Mouse (Mus musculus) CH12.LX (cell line): ENCODE measurements at regions not wholly inside any gene's neighbourhood (a gene's known extent, or its start where the extent isn't known, plus 50 kb on each side); places are given as distances from the start of the nearest gene placed in this dataset.

Source experiments
- BHLHE40 ChIP-seq: IDR thresholded peaks from 2 replicates; pipeline ENCODE4 v1.6.1; 2011; ENCODE audit warnings: mild to moderate bottlenecking, low read depth, low read length, improper control_type of control experiment
- CTCF ChIP-seq, 2 experiments: IDR thresholded peaks in 1 of 2; conservative IDR thresholded peaks in 1 of 2; 2 replicates each; pipeline ENCODE4 v1.5.1; 2011 to 2012; ENCODE audit warnings: low read depth in 2 of 2, low read length in 2 of 2, improper control_type of control experiment in 1 of 2, inconsistent platforms in 1 of 2, mild to moderate bottlenecking in 1 of 2, moderate library complexity in 1 of 2
- E2F4 ChIP-seq: IDR thresholded peaks from 2 replicates; pipeline ENCODE4 v1.6.1; 2011; ENCODE audit warnings: low read depth, low read length, improper control_type of control experiment; ENCODE audit not compliant: insufficient replicate concordance
- EP300 ChIP-seq: IDR thresholded peaks from 2 replicates; pipeline ENCODE4 v1.6.1; 2011; ENCODE audit warnings: low read length, improper control_type of control experiment
- ETS1 ChIP-seq: conservative IDR thresholded peaks from 2 replicates; pipeline ENCODE4 v1.6.1; 2012; ENCODE audit warnings: low read depth, mild to moderate bottlenecking, inconsistent platforms, low read length, improper control_type of control experiment, moderate library complexity
- HCFC1 ChIP-seq: IDR thresholded peaks from 2 replicates; pipeline ENCODE4 v1.6.1; 2012; ENCODE audit warnings: low read depth, mild to moderate bottlenecking, inconsistent platforms, low read length, improper control_type of control experiment
- MAX ChIP-seq: IDR thresholded peaks from 2 replicates; pipeline ENCODE4 v1.6.1; 2011; ENCODE audit warnings: low read length, improper control_type of control experiment
- MAZ ChIP-seq: IDR thresholded peaks from 2 replicates; pipeline ENCODE4 v1.6.1; 2012; ENCODE audit warnings: low read depth, mild to moderate bottlenecking, inconsistent platforms, low read length, improper control_type of control experiment, moderate library complexity
- POLR2A ChIP-seq: IDR thresholded peaks from 2 replicates; pipeline ENCODE4 v1.6.1; 2011; ENCODE audit warnings: low read depth, mild to moderate bottlenecking, improper control_type of control experiment, low read length
- POLR2AphosphoS2 ChIP-seq: IDR thresholded peaks from 2 replicates; pipeline ENCODE4 v1.6.1; 2011; ENCODE audit warnings: low read depth, low read length, improper control_type of control experiment
- SIN3A ChIP-seq: IDR thresholded peaks from 2 replicates; pipeline ENCODE4 v1.6.1; 2012; ENCODE audit warnings: low read length, improper control_type of control experiment, inconsistent platforms
- USF1 ChIP-seq: IDR thresholded peaks from 2 replicates; pipeline ENCODE4 v1.6.1; 2014; ENCODE audit warnings: low read depth, mild to moderate bottlenecking, inconsistent platforms, low read length, improper control_type of control experiment
- ZC3H11A ChIP-seq: IDR thresholded peaks from 2 replicates; pipeline ENCODE4 v1.6.1; 2012; ENCODE audit warnings: low read depth, mild to moderate bottlenecking, inconsistent platforms, low read length, improper control_type of control experiment

DNA sequence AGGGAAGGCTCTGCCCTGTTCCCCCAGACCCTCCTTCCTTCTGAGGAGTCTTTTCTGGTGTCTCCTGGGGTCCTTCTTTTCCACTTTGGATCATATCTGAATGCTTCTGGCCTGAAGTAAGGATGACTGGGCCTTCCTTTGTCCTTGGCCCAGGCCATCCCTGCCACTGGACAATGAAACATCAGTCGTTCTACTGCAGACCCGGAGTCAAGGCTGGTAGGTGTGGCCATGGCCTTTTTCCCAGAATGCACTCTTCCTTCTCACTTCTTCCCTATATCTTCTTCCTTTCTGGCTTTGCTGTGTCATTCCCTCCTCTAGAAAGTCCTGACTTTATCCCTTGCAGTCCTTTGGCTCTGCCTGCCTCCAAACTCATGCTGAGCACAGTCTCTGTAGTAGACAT is 151.2 kb upstream of the Frmd6 start:
- TF ChIP-seq E2F4 (no peak), EP300 (no peak), ZC3H11A (no peak), POLR2AphosphoS2 (no peak), CTCF (conservative IDR thresholded peaks at IDR 0.05 in 1 of 2, IDR thresholded peaks at IDR 0.05 in 1 of 2; ENCODE audit: low read depth in 2 of 2, low read length in 2 of 2) (no peak), USF1 (no peak), HCFC1 (no peak), MAZ (no peak), POLR2A (no peak), SIN3A (no peak), ETS1 (no peak), MAX (no peak), BHLHE40 (no peak)
